Mouse (Mus musculus): ENCODE results near the gene Tnni1. TPM values are rescaled to one million over a fixed set of nuclear protein-coding genes. Genes with fewer than 3 reads are reported as not detected.
A peak's percentile ranks its signal among the peaks of the same experiment; 100 is the strongest.

Tnni1 gene
- polyA plus RNA-seq (2012; rRNA removed) (0.95 and 1.3 TPM in 2 replicates), polyA plus RNA-seq (2014; fragmentation: Nextera tagmentation; extraction: Ambion mirVana) (1.5 and 1.7 TPM in 2 replicates)

GRCm38 (mm10) chr1:135778780-135779535, at the start of gene Tnni1:
Tnni1 (plus strand) TSS chr1:135779434.
- 21% methylated on average over 22 of the region's 22 CpGs for WGBS (ENCODE audit: insufficient replicate concordance)
- Histone ChIP-seq H3K9me3 (ENCODE audit: control insufficient read depth, low read length) (no peaks in the 10 kb centered on the region), H3K4me1 (replicated peaks; ENCODE audit: control insufficient read depth in 2 of 2, insufficient read depth in 2 of 2, low read length in 1 of 2) (0 out of 4 replicates have a peak, but pooled peaks cover 0 to 2% of the 10 kb centered on the region in 2 experiments), H3K4me2 (ENCODE audit: low read depth) (no peak within 1 kb of the TSS), H3K4me3 (ENCODE audit: insufficient read depth in 1 of 2, low read depth in 2 of 2, low read length in 2 of 2) (no peak within 1 kb of the TSS), H3K27ac (no peak within 1 kb of the TSS), H3K36me3 (replicated peaks; ENCODE audit: control insufficient read depth, insufficient read depth, low read depth) (no peaks in the 10 kb centered on the region), H3K27me3 (ENCODE audit: control insufficient read depth, insufficient read depth, low read length) (no peaks in the 10 kb centered on the region), H3K9ac (replicated peaks) (no peak within 1 kb of the TSS)
- ATAC-seq (ENCODE audit: insufficient read depth) (no peak; the same call in 1 of the 2 replicates), DNase-seq (ENCODE audit: low read depth in 3 of 3, low spot score in 3 of 3) (no peak)
- TF ChIP-seq CTCF (IDR thresholded peaks at IDR 0.05; ENCODE audit: low read depth): no peak
- no peak for TF ChIP-seq EP300 (IDR thresholded peaks at IDR 0.05; ENCODE audit: low read depth)

- Histone ChIP-seq H3K4me2 (ENCODE audit: low read depth) (peak overlapping the region; percentile 94), H3K9me3 (ENCODE audit: control insufficient read depth, low read length) (no peaks in the 10 kb centered on the region), H3K27me3 (ENCODE audit: control insufficient read depth, insufficient read depth, low read length) (no peaks in the 10 kb centered on the region), H3K27ac (peak overlapping the region; percentile 69), H3K9ac (replicated peaks) (peak overlapping the region; percentile 92), H3K36me3 (replicated peaks; ENCODE audit: control insufficient read depth, insufficient read depth, low read depth) (no peaks in the 10 kb centered on the region), H3K4me1 (replicated peaks; ENCODE audit: control insufficient read depth in 2 of 2, insufficient read depth in 2 of 2, low read length in 1 of 2) (peaks cover 11 to 31% of the 10 kb centered on the region in 2 experiments; a peak in 3 of 4 replicates), H3K4me3 (ENCODE audit: insufficient read depth in 1 of 2, low read depth in 2 of 2, low read length in 2 of 2) (peak overlapping the region; percentile 82 to 87)
- WGBS (ENCODE audit: insufficient replicate concordance): 22% methylated on average over 4 of the region's 4 CpGs
- no peak for DNase-seq (ENCODE audit: low read depth in 3 of 3, low spot score in 3 of 3)
- no peak for ATAC-seq (ENCODE audit: insufficient read depth)
- no peak for TF ChIP-seq CTCF (IDR thresholded peaks at IDR 0.05; ENCODE audit: low read depth)
- TF ChIP-seq EP300 (IDR thresholded peaks at IDR 0.05; ENCODE audit: low read depth): no peak
These were observed 49.4 kb upstream of the Tnni1 start for GRCm38 (mm10) chr1:135729821-135730220.

GRCm38 (mm10) chr1:135730296-135730695, 48.9 kb upstream of the Tnni1 start:
- no peak for TF ChIP-seq CTCF (IDR thresholded peaks at IDR 0.05; ENCODE audit: low read depth)
- no peak for TF ChIP-seq EP300 (IDR thresholded peaks at IDR 0.05; ENCODE audit: low read depth)
- Histone ChIP-seq H3K36me3 (replicated peaks; ENCODE audit: control insufficient read depth, insufficient read depth, low read depth) (no peaks in the 10 kb centered on the region), H3K27me3 (ENCODE audit: control insufficient read depth, insufficient read depth, low read length) (no peaks in the 10 kb centered on the region), H3K4me2 (ENCODE audit: low read depth) (peak overlapping the region; percentile 94), H3K27ac (no peak overlapping the region), H3K9ac (replicated peaks) (0 out of 2 replicates have a peak overlapping the region, but pooled peaks have one; percentile 7), H3K4me3 (ENCODE audit: insufficient read depth in 1 of 2, low read depth in 2 of 2, low read length in 2 of 2) (peak overlapping the region; percentile 82 to 87; a peak in 3 of 4 replicates), H3K4me1 (replicated peaks; ENCODE audit: control insufficient read depth in 2 of 2, insufficient read depth in 2 of 2, low read length in 1 of 2) (peaks cover 11 to 33% of the 10 kb centered on the region in 2 experiments; a peak in 3 of 4 replicates), H3K9me3 (ENCODE audit: control insufficient read depth, low read length) (no peaks in the 10 kb centered on the region)
- ATAC-seq (ENCODE audit: insufficient read depth) (no peak), DNase-seq (ENCODE audit: low read depth in 3 of 3, low spot score in 3 of 3) (no peak)
- 12% methylated on average over 3 of the region's 3 CpGs for WGBS (ENCODE audit: insufficient replicate concordance)

GRCm38 (mm10) chr1:135731393-135731792, 47.8 kb upstream of the Tnni1 start:
- ATAC-seq (ENCODE audit: insufficient read depth): no peak
- H3K4me1 ChIP-seq (replicated peaks; ENCODE audit: control insufficient read depth in 2 of 2, insufficient read depth in 2 of 2, low read length in 1 of 2): peaks cover 11 to 31% of the 10 kb centered on the region in 2 experiments; a peak in 3 of 4 replicates

More at GRCm38 (mm10) chr1:135731393-135731792, 47.8 kb upstream of the Tnni1 start:
- no peak overlapping the region for H3K4me3 ChIP-seq (ENCODE audit: insufficient read depth in 1 of 2, low read depth in 2 of 2, low read length in 2 of 2)
- H3K9me3 ChIP-seq (ENCODE audit: control insufficient read depth, low read length): no peaks in the 10 kb centered on the region
- TF ChIP-seq EP300 (IDR thresholded peaks at IDR 0.05; ENCODE audit: low read depth) (no peak), CTCF (IDR thresholded peaks at IDR 0.05; ENCODE audit: low read depth) (no peak)
- H3K4me2 ChIP-seq (ENCODE audit: low read depth): peak overlapping the region; percentile 15; the same call in 1 of the 2 replicates
- H3K27me3 ChIP-seq (ENCODE audit: control insufficient read depth, insufficient read depth, low read length): no peaks in the 10 kb centered on the region
- no peaks in the 10 kb centered on the region for H3K36me3 ChIP-seq (replicated peaks; ENCODE audit: control insufficient read depth, insufficient read depth, low read depth)
- WGBS (ENCODE audit: insufficient replicate concordance): 21% methylated on average over 7 of the region's 7 CpGs
- H3K27ac ChIP-seq: no peak overlapping the region
- no peak for DNase-seq (ENCODE audit: low read depth in 3 of 3, low spot score in 3 of 3)
- no peak overlapping the region; the same call in 1 of the 2 replicates for H3K9ac ChIP-seq (replicated peaks)

Data from liver, embryonic 14.5 days (tissue).